ENCODE assay signal across 21 mouse cellular contexts in the genomic region with DNA sequence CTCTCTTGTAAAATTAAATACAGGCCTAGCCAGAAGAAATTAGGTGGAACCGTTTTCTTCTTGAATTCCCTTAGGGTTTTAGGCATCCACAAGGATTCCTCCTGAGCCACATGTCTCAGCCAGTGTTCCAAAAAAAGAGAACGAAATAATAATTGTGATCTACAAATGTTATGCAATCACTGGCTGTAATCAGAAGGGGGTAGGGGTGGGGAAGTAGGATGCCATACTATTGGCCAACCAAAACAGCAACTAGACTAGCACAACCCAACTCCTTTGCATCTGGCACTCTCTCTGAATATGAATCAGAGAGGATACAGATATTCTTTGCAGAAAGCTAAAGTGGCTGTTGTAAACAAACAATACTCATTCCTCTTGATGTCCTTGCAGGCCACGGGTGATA. TPM values are rescaled to one million over a fixed set of nuclear protein-coding genes. Genes with fewer than 3 reads are reported as not detected.
DNase-seq lines count a peak whose midpoint lies in the region; ATAC-seq and TF ChIP-seq lines count a peak whose summit lies in the region.
"Had no signal": no experiment of that assay in that cellular context is flagged by ENCODE, and none has a peak within 500 bp of the region (broad histone marks: within the 10 kb centered on the region; RNA-seq: fewer than 3 reads in every experiment).

No protein-coding gene starts in this region.

- peak; percentile 91 for DNase-seq in heart, adult 11 months
- peak; percentile 24 for DNase-seq in layer of hippocampus, adult 9-11 months
- no peak for DNase-seq in layer of hippocampus, adult 9-10 months (ENCODE audit: low spot score)
- DNase-seq in NIH3T3 (ENCODE audit: low read depth) = peak; percentile 82
- no peak for DNase-seq in left cerebral cortex, postnatal 4 days
- DNase-seq: B cell, adult 2 months; cerebellum, adult 11 months; cerebellum, postnatal 25 days; heart, postnatal 10 days; kidney, postnatal 25 days; liver, embryonic 13.5 days; right cerebral cortex, postnatal 4 days; thymus, postnatal 4 days had no signal

- H3K36me3 ChIP-seq in heart, embryonic 12.5 days = no peaks in the 10 kb centered on the region
- no peaks in the 10 kb centered on the region for H3K36me3 ChIP-seq in myocyte (ENCODE audit: control insufficient read depth, insufficient read depth)
- H3K36me3 ChIP-seq: liver, embryonic 13.5 days; midbrain, embryonic 12.5 days had no signal

- H3K4me2 ChIP-seq in heart, embryonic 12.5 days = no peak overlapping the region
- H3K4me2 ChIP-seq in myocyte (ENCODE audit: low read depth) = no peak overlapping the region
- H3K4me2 ChIP-seq: forebrain, embryonic 13.5 days; liver, embryonic 13.5 days; midbrain, embryonic 12.5 days had no signal

- no peak overlapping the region for H3K9ac ChIP-seq in heart, embryonic 12.5 days
- H3K9ac ChIP-seq: forebrain, embryonic 13.5 days; liver, embryonic 13.5 days; midbrain, embryonic 12.5 days had no signal

- H3ac ChIP-seq in myocyte (ENCODE audit: control insufficient read depth, insufficient read length) = no peak overlapping the region

- no peak overlapping the region for H3K4me3 ChIP-seq in heart, embryonic 12.5 days
- no peak overlapping the region for H3K4me3 ChIP-seq in myocyte
- H3K4me3 ChIP-seq: forebrain, embryonic 13.5 days; heart, adult 2 months; liver, embryonic 13.5 days; midbrain, embryonic 12.5 days had no signal

- no peak for ATAC-seq in heart, embryonic 12.5 days (ENCODE audit: insufficient number of reproducible peaks, low FRiP score)
- ATAC-seq: forebrain, embryonic 13.5 days; hindbrain, embryonic 16.5 days; intestine, postnatal 0 days had no signal

- intact Hi-C loops in left cerebral cortex, postnatal 4 days (cut with DNase I) = no loop called here

- H3K27me3 ChIP-seq in heart, embryonic 12.5 days (replicated peaks) = no peaks in the 10 kb centered on the region
- H3K27me3 ChIP-seq in myocyte (ENCODE audit: control insufficient read depth, insufficient read depth, insufficient read length) = no peaks in the 10 kb centered on the region
- H3K27me3 ChIP-seq: forebrain, embryonic 13.5 days; liver, embryonic 13.5 days; midbrain, embryonic 12.5 days had no signal

- H3K9me3 ChIP-seq in heart, embryonic 12.5 days (replicated peaks) = 0 out of 2 replicates have a peak, but pooled peaks cover 2% of the 10 kb centered on the region
- H3K9me3 ChIP-seq: forebrain, embryonic 13.5 days; liver, embryonic 13.5 days; midbrain, embryonic 12.5 days had no signal

- TF ChIP-seq POLR2A in myocyte (IDR thresholded peaks at IDR 0.05; ENCODE audit: insufficient read length, low read depth) = no peak

- no peak overlapping the region for H3K27ac ChIP-seq in heart, embryonic 12.5 days (ENCODE audit: poor library complexity, severe bottlenecking)
- H3K27ac ChIP-seq: forebrain, embryonic 13.5 days; heart, adult 2 months; liver, embryonic 13.5 days; macrophage; midbrain, embryonic 12.5 days had no signal

- H3K4me1 ChIP-seq in heart, embryonic 12.5 days (replicated peaks) = peaks cover 5% of the 10 kb centered on the region; the same call in 1 of the 2 replicates
- H3K4me1 ChIP-seq: forebrain, embryonic 13.5 days; liver, embryonic 13.5 days; midbrain, embryonic 12.5 days had no signal

- WGBS in heart, embryonic 12.5 days = 72% methylated on average over 3 of the region's 3 CpGs

- peaks cover 19% of the 10 kb centered on the region for H3K79me2 ChIP-seq in myocyte (ENCODE audit: control insufficient read depth, insufficient read depth)

TF ChIP-seq in myocyte, 11 proteins besides CTCF, POLR2A, EP300 and RAD21:
- peak; percentile 85 for TF ChIP-seq CEBPB (IDR thresholded peaks at IDR 0.05; ENCODE audit: insufficient read depth, poor library complexity, severe bottlenecking)
- TF ChIP-seq POLR2AphosphoS2 (IDR thresholded peaks at IDR 0.05; ENCODE audit: insufficient read length, low read depth) = no peak

RNA-seq across cellular contexts. Expression of a gene that starts 52.7 kb away (rescaled TPM):
- 2.2 and 2.4 TPM in 2 replicates for polyA plus RNA-seq in heart, embryonic 12.5 days (2016; fragmentation: Nextera tagmentation; extraction: Ambion mirVana)
- polyA plus RNA-seq in myocyte (2012; fragmentation: generic; extraction: Trizol) = 7.3 TPM
- total RNA-seq in left cerebral cortex, postnatal 4 days (2021) = 10 to 100 TPM; 18.0 to 19.4 TPM

Comparison
In these comparisons a context has a peak if more than half of its experiments do, and no peak if none do; other contexts are left out.
1. DNase-seq: peak in heart, adult 11 months (single experiment), layer of hippocampus, adult 9-11 months (single experiment) and NIH3T3 (single experiment); none in layer of hippocampus, adult 9-10 months (single experiment) and left cerebral cortex, postnatal 4 days (single experiment).